Mouse (Mus musculus): ENCODE results near the gene Slc35c1. TPM values are rescaled to one million over a fixed set of nuclear protein-coding genes. Genes with fewer than 3 reads are reported as not detected.

Slc35c1 gene
- total and polyA plus RNA-seq, 2 experiments from 2014 or later: 12.7 to 16.4 TPM

DNA sequence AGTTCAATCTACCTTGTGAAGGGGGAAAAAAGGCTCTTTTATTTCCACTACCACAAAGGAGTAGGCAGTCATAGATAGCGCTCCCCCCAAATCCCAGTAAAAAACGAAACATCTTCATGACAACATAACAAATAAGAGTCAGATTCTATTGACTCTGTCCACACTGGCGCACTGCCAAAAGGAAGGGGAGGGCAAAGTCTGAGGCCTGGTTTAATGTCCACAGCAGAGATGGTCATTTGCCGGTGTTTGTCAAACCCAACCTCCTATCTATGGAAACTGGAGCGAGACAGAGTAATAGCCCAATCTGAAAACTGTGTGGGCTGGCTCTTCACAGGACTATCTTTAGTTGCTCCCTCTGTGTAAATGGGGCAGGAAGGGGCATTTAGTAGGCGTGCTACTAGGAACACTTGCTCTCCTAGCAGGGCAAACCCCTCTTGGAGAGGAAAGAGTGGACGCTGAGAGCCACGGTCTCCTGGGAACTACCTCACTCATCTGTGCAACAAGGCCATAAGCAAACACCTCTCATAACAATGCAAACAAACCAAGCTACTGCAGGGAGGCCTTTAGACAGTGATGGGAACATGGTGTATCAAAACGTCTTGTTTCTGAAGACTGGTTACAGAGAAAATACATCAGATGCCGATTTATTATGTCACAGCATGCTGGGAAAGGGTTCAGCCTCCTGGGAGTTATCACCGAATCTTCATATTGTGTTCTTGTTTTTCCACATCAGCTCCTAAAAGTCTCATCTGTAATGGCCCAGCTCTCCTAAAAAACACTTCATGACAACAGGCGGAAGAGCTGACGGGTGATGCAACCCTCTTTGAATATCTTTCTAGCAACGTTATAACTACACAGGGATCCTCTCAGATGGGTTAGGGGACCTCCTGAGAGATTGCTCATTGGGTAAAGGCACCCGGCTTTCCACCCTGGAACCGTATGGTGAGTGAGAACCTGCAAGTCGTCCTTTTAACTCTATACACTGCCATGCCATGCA is 27.7 kb downstream of the Slc35c1 start:
- H3K4me1 ChIP-seq (ENCODE audit: insufficient read depth, low read length): peaks cover 33% of the 10 kb centered on the region

GRCm38 (mm10) chr2:92431611-92432179 is 28.6 kb downstream of the Slc35c1 start:
- H3K36me3 ChIP-seq (ENCODE audit: insufficient read depth, low read length): no peaks in the 10 kb centered on the region

More for the DNA sequence above, 27.7 kb downstream of the Slc35c1 start:
- peak overlapping the region; percentile 95 for H3K4me2 ChIP-seq (ENCODE audit: low read depth, low read length)
- TF ChIP-seq CTCF (IDR thresholded peaks at IDR 0.05; ENCODE audit: low read depth): no peak
- H3K9me3 ChIP-seq (ENCODE audit: low read length): no peaks in the 10 kb centered on the region
- H3K4me3 ChIP-seq (ENCODE audit: low read length): peak overlapping the region; percentile 97
- no peaks in the 10 kb centered on the region for H3K36me3 ChIP-seq (ENCODE audit: insufficient read depth, low read length)
- ATAC-seq: no peak
- peak; percentile 75 for DNase-seq (ENCODE audit: low spot score)
- no peaks in the 10 kb centered on the region for H3K27me3 ChIP-seq (ENCODE audit: insufficient read depth, low read length)
- H3K9ac ChIP-seq (replicated peaks; ENCODE audit: low read length): peak overlapping the region; percentile 90
- 15% methylated on average over 17 of the region's 17 CpGs for WGBS
- H3K27ac ChIP-seq: peak overlapping the region; percentile 90

GRCm38 (mm10) chr2:92430723-92431541 is 29.4 kb downstream of the Slc35c1 start:
- 54% methylated on average over 21 of the region's 21 CpGs for WGBS
- DNase-seq (ENCODE audit: low spot score): peak; percentile 80
- 0 out of 2 replicates have a peak, but pooled peaks have one; percentile 9 for ATAC-seq
- Histone ChIP-seq H3K4me2 (ENCODE audit: low read depth, low read length) (peak overlapping the region; percentile 95), H3K36me3 (ENCODE audit: insufficient read depth, low read length) (no peaks in the 10 kb centered on the region), H3K4me1 (ENCODE audit: insufficient read depth, low read length) (peaks cover 43% of the 10 kb centered on the region), H3K9ac (replicated peaks; ENCODE audit: low read length) (peak overlapping the region; percentile 90), H3K27ac (peak overlapping the region; percentile 90), H3K27me3 (ENCODE audit: insufficient read depth, low read length) (no peaks in the 10 kb centered on the region), H3K9me3 (ENCODE audit: low read length) (no peaks in the 10 kb centered on the region), H3K4me3 (ENCODE audit: low read length) (peak overlapping the region; percentile 97)
- no peak for TF ChIP-seq CTCF (IDR thresholded peaks at IDR 0.05; ENCODE audit: low read depth)

More at GRCm38 (mm10) chr2:92431611-92432179, 28.6 kb downstream of the Slc35c1 start:
- WGBS: 7% methylated on average over 11 of the region's 11 CpGs
- DNase-seq (ENCODE audit: low spot score): peak; percentile 52
- peaks cover 39% of the 10 kb centered on the region for H3K4me1 ChIP-seq (ENCODE audit: insufficient read depth, low read length)
- TF ChIP-seq CTCF (IDR thresholded peaks at IDR 0.05; ENCODE audit: low read depth): no peak
- H3K9ac ChIP-seq (replicated peaks; ENCODE audit: low read length): peak overlapping the region; percentile 90
- H3K27me3 ChIP-seq (ENCODE audit: insufficient read depth, low read length): no peaks in the 10 kb centered on the region
- H3K27ac ChIP-seq: peak overlapping the region; percentile 90
- ATAC-seq: no peak
- H3K4me3 ChIP-seq (ENCODE audit: low read length): peak overlapping the region; percentile 97
- no peaks in the 10 kb centered on the region for H3K9me3 ChIP-seq (ENCODE audit: low read length)
- peak overlapping the region; percentile 95 for H3K4me2 ChIP-seq (ENCODE audit: low read depth, low read length)

- 88% methylated on average over 2 of the region's 2 CpGs for WGBS
- H3K4me3 ChIP-seq (ENCODE audit: low read length): no peak overlapping the region
- DNase-seq (ENCODE audit: low spot score): no peak
- no peaks in the 10 kb centered on the region for H3K36me3 ChIP-seq (ENCODE audit: insufficient read depth, low read length)
- ATAC-seq: no peak
- peak overlapping the region; percentile 95 for H3K4me2 ChIP-seq (ENCODE audit: low read depth, low read length)
- H3K27me3 ChIP-seq (ENCODE audit: insufficient read depth, low read length): no peaks in the 10 kb centered on the region
- H3K9ac ChIP-seq (replicated peaks; ENCODE audit: low read length): 0 out of 2 replicates have a peak overlapping the region, but pooled peaks have one; percentile 28
- H3K9me3 ChIP-seq (ENCODE audit: low read length): no peaks in the 10 kb centered on the region
- TF ChIP-seq CTCF (IDR thresholded peaks at IDR 0.05; ENCODE audit: low read depth): no peak
- H3K4me1 ChIP-seq (ENCODE audit: insufficient read depth, low read length): peaks cover 51% of the 10 kb centered on the region
- H3K27ac ChIP-seq: peak overlapping the region; percentile 90; the same call in 1 of the 2 replicates
These were observed 30.2 kb downstream of the Slc35c1 start for GRCm38 (mm10) chr2:92430089-92430488.

DNA sequence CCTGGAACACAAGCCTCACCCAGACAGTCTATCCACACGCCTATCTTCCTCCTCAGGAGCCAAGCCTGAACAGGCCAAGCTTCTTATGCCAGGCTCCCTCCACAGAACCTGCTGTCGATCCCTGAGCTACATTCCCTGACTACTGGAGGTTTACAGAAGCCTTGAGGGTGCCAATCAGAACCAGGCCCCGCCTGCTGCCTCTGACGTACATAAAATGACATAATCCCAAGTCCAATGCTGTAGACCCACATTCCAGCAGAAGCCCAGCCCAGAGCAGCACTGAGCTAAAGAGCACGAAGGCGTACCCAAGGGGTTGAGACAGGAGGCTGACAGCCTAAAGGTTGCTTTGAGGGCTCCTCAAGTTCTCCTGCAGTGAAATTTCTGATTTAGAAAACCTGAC is 32.5 kb downstream of the Slc35c1 start:
- WGBS: 40% methylated on average over 6 of the region's 6 CpGs
- ATAC-seq: peak; percentile 54

GRCm38 (mm10) chr2:92426426-92426825 is 33.9 kb downstream of the Slc35c1 start:
- TF ChIP-seq CTCF (IDR thresholded peaks at IDR 0.05; ENCODE audit: low read depth): no peak
- no peaks in the 10 kb centered on the region for H3K9me3 ChIP-seq (ENCODE audit: low read length)
- H3K4me2 ChIP-seq (ENCODE audit: low read depth, low read length): no peak overlapping the region
- DNase-seq (ENCODE audit: low spot score) (peak; percentile 57), ATAC-seq (no peak)
- H3K4me3 ChIP-seq (ENCODE audit: low read length): no peak overlapping the region
- H3K27me3 ChIP-seq (ENCODE audit: insufficient read depth, low read length): no peaks in the 10 kb centered on the region
- peaks cover 52% of the 10 kb centered on the region for H3K4me1 ChIP-seq (ENCODE audit: insufficient read depth, low read length)
- peak overlapping the region; percentile 85 for H3K27ac ChIP-seq
- peaks cover 14% of the 10 kb centered on the region; the same call in 1 of the 2 replicates for H3K36me3 ChIP-seq (ENCODE audit: insufficient read depth, low read length)
- WGBS: 32% methylated on average over 3 of the region's 3 CpGs
- peak overlapping the region; percentile 7; the same call in 1 of the 2 replicates for H3K9ac ChIP-seq (replicated peaks; ENCODE audit: low read length)

More for the DNA sequence above, 32.5 kb downstream of the Slc35c1 start:
- Histone ChIP-seq H3K4me3 (ENCODE audit: low read length) (no peak overlapping the region), H3K36me3 (ENCODE audit: insufficient read depth, low read length) (no peaks in the 10 kb centered on the region), H3K27ac (peak overlapping the region; percentile 85), H3K4me2 (ENCODE audit: low read depth, low read length) (0 out of 2 replicates have a peak overlapping the region, but pooled peaks have one; percentile 13), H3K27me3 (ENCODE audit: insufficient read depth, low read length) (no peaks in the 10 kb centered on the region), H3K9ac (replicated peaks; ENCODE audit: low read length) (0 out of 2 replicates have a peak overlapping the region, but pooled peaks have one; percentile 17), H3K9me3 (ENCODE audit: low read length) (no peaks in the 10 kb centered on the region), H3K4me1 (ENCODE audit: insufficient read depth, low read length) (peaks cover 59% of the 10 kb centered on the region)
- TF ChIP-seq CTCF (IDR thresholded peaks at IDR 0.05; ENCODE audit: low read depth): peak; percentile 16; the same call in 1 of the 2 replicates
- peak; percentile 80 for DNase-seq (ENCODE audit: low spot score)
